Mouse (Mus musculus): ENCODE results near the gene Chst4. TPM values are rescaled to one million over a fixed set of nuclear protein-coding genes. Genes with fewer than 3 reads are reported as not detected.

Chst4 gene
- polyA plus RNA-seq, 1 experiment: 25.9 TPM

DNA sequence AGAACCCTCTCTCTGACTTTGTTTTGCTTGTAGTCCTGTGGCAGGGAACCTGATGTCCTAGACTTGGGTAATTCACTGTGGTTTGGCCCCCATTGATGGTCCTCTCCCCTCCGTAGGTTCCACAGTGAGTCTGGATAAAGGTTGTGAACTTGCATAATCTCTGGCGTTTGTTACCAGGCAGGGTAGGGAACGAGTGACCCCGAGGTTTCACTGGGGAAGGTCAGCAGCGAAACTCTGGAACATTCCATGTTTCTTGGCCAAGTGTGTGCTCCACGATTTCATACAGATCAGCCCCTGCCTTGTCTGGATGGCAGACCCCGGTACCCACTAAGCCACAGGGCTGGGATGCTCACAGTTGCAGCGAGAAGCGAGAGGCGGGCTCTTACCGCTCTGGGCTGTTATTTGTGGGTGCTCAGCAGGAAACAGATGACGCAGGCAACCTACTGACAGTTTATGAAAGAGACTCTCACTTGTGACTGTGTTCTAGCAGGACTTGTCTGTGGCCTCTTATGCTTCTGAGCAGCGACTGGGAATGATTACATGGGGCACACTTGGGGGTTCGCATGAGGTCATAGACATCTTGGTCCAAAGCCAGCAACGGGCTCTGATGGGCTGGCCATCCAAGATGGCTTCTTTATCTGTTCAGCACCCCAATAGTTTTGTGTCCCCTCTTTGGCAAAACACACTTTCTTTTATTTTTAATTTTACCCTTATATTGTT lies 57.0 kb downstream of the Chst4 start:
- no peak overlapping the region for H3K27ac ChIP-seq (ENCODE audit: insufficient read depth, low read depth, low read length)
- no peaks in the 10 kb centered on the region for H3K27me3 ChIP-seq (ENCODE audit: control insufficient read depth, insufficient read depth, low read length)
- TF ChIP-seq CTCF (IDR thresholded peaks at IDR 0.05; ENCODE audit: extremely low read depth, insufficient read length, insufficient replicate concordance, low read depth, low read length) (no peak), POLR2A (IDR thresholded peaks at IDR 0.05; ENCODE audit: low read depth, low read length) (no peak)
- 82% methylated on average over 15 of the region's 15 CpGs for whole genome bisulfite sequencing
- no peaks in the 10 kb centered on the region for H3K36me3 ChIP-seq (ENCODE audit: control insufficient read depth, insufficient read depth, low read length)
- H3K4me3 ChIP-seq (ENCODE audit: low read depth, low read length): no peak overlapping the region
- H3K4me1 ChIP-seq (ENCODE audit: control insufficient read depth, insufficient read depth, insufficient read length, low read length): peaks cover 4% of the 10 kb centered on the region; the same call in 1 of the 2 replicates

DNA sequence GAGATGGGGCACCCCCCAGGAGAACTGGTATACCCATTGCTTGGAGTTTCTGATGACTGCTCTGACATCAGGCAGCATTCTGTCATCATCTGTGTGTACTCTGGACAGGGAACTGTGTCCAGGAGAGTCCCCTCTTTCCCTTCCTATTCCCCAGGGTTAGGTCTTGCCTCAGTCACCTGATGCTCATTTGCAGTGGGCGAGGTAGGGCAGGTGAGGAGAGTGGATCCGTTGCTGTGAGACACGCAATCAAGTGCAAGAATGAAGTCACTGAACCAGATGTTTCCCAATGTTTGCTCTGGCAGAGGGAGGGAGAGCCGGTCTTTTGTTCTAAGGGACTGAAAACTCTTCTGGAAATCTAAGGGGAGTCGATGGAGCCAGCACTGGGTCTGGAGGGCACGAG lies 60.2 kb downstream of the Chst4 start:
- TF ChIP-seq POLR2A (IDR thresholded peaks at IDR 0.05; ENCODE audit: low read depth, low read length): no peak
- TF ChIP-seq CTCF (IDR thresholded peaks at IDR 0.05; ENCODE audit: extremely low read depth, insufficient read length, insufficient replicate concordance, low read depth, low read length): no peak
- Histone ChIP-seq H3K36me3 (ENCODE audit: control insufficient read depth, insufficient read depth, low read length) (no peaks in the 10 kb centered on the region), H3K27ac (ENCODE audit: insufficient read depth, low read depth, low read length) (no peak overlapping the region), H3K4me3 (ENCODE audit: low read depth, low read length) (no peak overlapping the region), H3K27me3 (ENCODE audit: control insufficient read depth, insufficient read depth, low read length) (no peaks in the 10 kb centered on the region), H3K4me1 (ENCODE audit: control insufficient read depth, insufficient read depth, insufficient read length, low read length) (no peaks in the 10 kb centered on the region; the same call in 1 of the 2 replicates)
- 20% methylated on average over 6 of the region's 6 CpGs for WGBS

Other genes with a start within 250 kb of the Chst4 start
- 6.0 and 25.0 TPM in 2 replicates for gene Phlpp2, start 171.2 kb downstream of the Chst4 start, polyA plus RNA-seq (2012; rRNA removed)
- gene Marveld3, start 77.5 kb downstream of the Chst4 start, polyA plus RNA-seq (2012; rRNA removed): 26.5 and 48.7 TPM in 2 replicates
- 0.13 TPM in 1 of 2 replicates, not detected in the other for gene Tat, start 49.3 kb downstream of the Chst4 start, polyA plus RNA-seq (2012; rRNA removed)
- 0.39 and 0.53 TPM in 2 replicates for gene Zfp612, start 40.0 kb upstream of the Chst4 start, polyA plus RNA-seq (2012; rRNA removed)
- not detected in 2 replicates for gene Gm21964, start 61.5 kb upstream of the Chst4 start, polyA plus RNA-seq (2012; rRNA removed)
- not detected in 2 replicates for gene Gm17720, start 63.0 kb upstream of the Chst4 start, polyA plus RNA-seq (2012; rRNA removed)
- gene Calb2, start 128.5 kb upstream of the Chst4 start, polyA plus RNA-seq (2012; rRNA removed): 1.4 and 3.1 TPM in 2 replicates
- gene Cmtr2, start 175.9 kb upstream of the Chst4 start, polyA plus RNA-seq (2012; rRNA removed): 1.2 TPM in 2 replicates
- gene Hydin, start 227.2 kb upstream of the Chst4 start, polyA plus RNA-seq (2012; rRNA removed): not detected in 2 replicates

Measured in small intestine, adult 2 months (tissue).